Comparison of ENCODE assay signal across 11 mouse cellular contexts in genomic region chr11:88489985-88490384, GRCm38 (mm10).
A peak's percentile ranks its signal among the peaks of the same experiment; 100 is the strongest.
DNase-seq lines count a peak whose midpoint lies in the region; ATAC-seq lines count a peak whose summit lies in the region.
"Had no signal": no experiment of that assay in that cellular context is flagged by ENCODE, and none has a peak within 500 bp of the region (broad histone marks: within the 10 kb centered on the region; RNA-seq: fewer than 3 reads in every experiment).

No protein-coding gene starts in this region.

- DNase-seq in gastrocnemius, postnatal 25 days: peak; percentile 31
- DNase-seq in gastrocnemius, postnatal 4 days (ENCODE audit: low spot score in 2 of 2): no peak
- DNase-seq in midbrain, embryonic 11.5 days (ENCODE audit: low spot score, missing footprints): no peak
- no peak for DNase-seq in testis, postnatal 14 days (ENCODE audit: low spot score)
- DNase-seq: liver; lung, postnatal 14 days had no signal

- H3K4me3 ChIP-seq in heart, embryonic 11.5 days (ENCODE audit: low read depth, low read length): no peak overlapping the region
- no peak overlapping the region for H3K4me3 ChIP-seq in heart, embryonic 16.5 days (ENCODE audit: low read length)
- H3K4me3 ChIP-seq in midbrain, embryonic 11.5 days (ENCODE audit: low read depth, low read length): no peak overlapping the region
- no peak overlapping the region for H3K4me3 ChIP-seq in liver, embryonic 12.5 days
- H3K4me3 ChIP-seq: left cerebral cortex, adult 2 months; myocyte had no signal

- WGBS in heart, embryonic 11.5 days (ENCODE audit: insufficient replicate concordance): 57% methylated on average over 4 of the region's 4 CpGs
- 35% methylated on average over 4 of the region's 4 CpGs for WGBS in heart, embryonic 16.5 days
- WGBS in midbrain, embryonic 11.5 days: 96% methylated on average over 4 of the region's 4 CpGs
- 57% methylated on average over 4 of the region's 4 CpGs for WGBS in liver, embryonic 12.5 days (ENCODE audit: insufficient replicate concordance)

- no peaks in the 10 kb centered on the region for H3K36me3 ChIP-seq in heart, embryonic 11.5 days (ENCODE audit: control insufficient read depth, insufficient read depth, low read length)
- no peaks in the 10 kb centered on the region for H3K36me3 ChIP-seq in heart, embryonic 16.5 days (ENCODE audit: control insufficient read depth, insufficient read depth)
- H3K36me3 ChIP-seq in midbrain, embryonic 11.5 days (ENCODE audit: control insufficient read depth, insufficient read depth, low read length): no peaks in the 10 kb centered on the region
- H3K36me3 ChIP-seq in liver, embryonic 12.5 days: peaks cover 5% of the 10 kb centered on the region; the same call in 1 of the 2 replicates

- 0 out of 2 replicates have a peak overlapping the region, but pooled peaks have one; percentile 4 for H3K4me2 ChIP-seq in heart, embryonic 11.5 days
- H3K4me2 ChIP-seq in heart, embryonic 16.5 days (ENCODE audit: low read depth, low read length): no peak overlapping the region
- no peak overlapping the region for H3K4me2 ChIP-seq in midbrain, embryonic 11.5 days
- H3K4me2 ChIP-seq in liver, embryonic 12.5 days: no peak overlapping the region

- peak overlapping the region; percentile 42 for H3K27ac ChIP-seq in heart, embryonic 11.5 days (ENCODE audit: low read depth, low read length)
- peak overlapping the region; percentile 75 for H3K27ac ChIP-seq in heart, embryonic 16.5 days (ENCODE audit: low read length)
- 0 out of 2 replicates have a peak overlapping the region, but pooled peaks have one; percentile 36 for H3K27ac ChIP-seq in midbrain, embryonic 11.5 days (ENCODE audit: low read depth, low read length)
- H3K27ac ChIP-seq in liver, embryonic 12.5 days: no peak overlapping the region
- H3K27ac ChIP-seq: left cerebral cortex, adult 2 months had no signal

- H3K27me3 ChIP-seq in heart, embryonic 11.5 days (ENCODE audit: control insufficient read depth, insufficient read depth, low read length): no peaks in the 10 kb centered on the region
- H3K27me3 ChIP-seq in heart, embryonic 16.5 days (ENCODE audit: control insufficient read depth, insufficient read depth, low read length): no peaks in the 10 kb centered on the region
- no peaks in the 10 kb centered on the region for H3K27me3 ChIP-seq in midbrain, embryonic 11.5 days (ENCODE audit: control insufficient read depth, insufficient read depth, low read length)
- H3K27me3 ChIP-seq in liver, embryonic 12.5 days (replicated peaks): no peaks in the 10 kb centered on the region

- peaks cover 43% of the 10 kb centered on the region for H3K4me1 ChIP-seq in heart, embryonic 11.5 days (ENCODE audit: control insufficient read depth, insufficient read depth, low read length)
- peaks cover 44% of the 10 kb centered on the region for H3K4me1 ChIP-seq in heart, embryonic 16.5 days (ENCODE audit: control insufficient read depth, insufficient read depth, low read length)
- peaks cover 28% of the 10 kb centered on the region for H3K4me1 ChIP-seq in midbrain, embryonic 11.5 days (ENCODE audit: control insufficient read depth, insufficient read depth, low read length)
- 0 out of 2 replicates have a peak, but pooled peaks cover 2% of the 10 kb centered on the region for H3K4me1 ChIP-seq in liver, embryonic 12.5 days

- ATAC-seq in heart, embryonic 11.5 days (replicated peaks; ENCODE audit: insufficient number of reproducible peaks, low FRiP score, low TSS enrichment): no peak
- no peak; the same call in 1 of the 2 replicates for ATAC-seq in heart, embryonic 16.5 days (replicated peaks; ENCODE audit: extremely low read depth, insufficient read depth, low FRiP score)
- no peak for ATAC-seq in midbrain, embryonic 11.5 days (ENCODE audit: low FRiP score)
- no peak for ATAC-seq in liver, embryonic 12.5 days

- no peaks in the 10 kb centered on the region for H3K9me3 ChIP-seq in heart, embryonic 11.5 days (replicated peaks; ENCODE audit: control insufficient read depth, low read length)
- H3K9me3 ChIP-seq in heart, embryonic 16.5 days (replicated peaks; ENCODE audit: control insufficient read depth, low read length): no peaks in the 10 kb centered on the region
- H3K9me3 ChIP-seq in midbrain, embryonic 11.5 days (ENCODE audit: control insufficient read depth, low read length): no peaks in the 10 kb centered on the region
- no peaks in the 10 kb centered on the region for H3K9me3 ChIP-seq in liver, embryonic 12.5 days (replicated peaks)

- H3K9ac ChIP-seq in heart, embryonic 11.5 days (ENCODE audit: low read depth, low read length): no peak overlapping the region
- H3K9ac ChIP-seq in heart, embryonic 16.5 days (ENCODE audit: low read length): no peak overlapping the region
- no peak overlapping the region for H3K9ac ChIP-seq in midbrain, embryonic 11.5 days (ENCODE audit: low read length)
- no peak overlapping the region for H3K9ac ChIP-seq in liver, embryonic 12.5 days
